Mouse (Mus musculus) stomach, postnatal 0 days (tissue): Measurements from ENCODE around the gene Sctr.

Source experiments
- CTCF ChIP-seq: IDR thresholded peaks from 2 replicates; pipeline ENCODE4 v1.5.1; 2016; ENCODE audit warnings: antibody characterized with exemption, low read depth, mild to moderate bottlenecking, moderate library complexity
- EP300 ChIP-seq: optimal IDR thresholded peaks from 2 replicates; pipeline ENCODE3; 2016; ENCODE audit warnings: antibody characterized with exemption

DNA sequence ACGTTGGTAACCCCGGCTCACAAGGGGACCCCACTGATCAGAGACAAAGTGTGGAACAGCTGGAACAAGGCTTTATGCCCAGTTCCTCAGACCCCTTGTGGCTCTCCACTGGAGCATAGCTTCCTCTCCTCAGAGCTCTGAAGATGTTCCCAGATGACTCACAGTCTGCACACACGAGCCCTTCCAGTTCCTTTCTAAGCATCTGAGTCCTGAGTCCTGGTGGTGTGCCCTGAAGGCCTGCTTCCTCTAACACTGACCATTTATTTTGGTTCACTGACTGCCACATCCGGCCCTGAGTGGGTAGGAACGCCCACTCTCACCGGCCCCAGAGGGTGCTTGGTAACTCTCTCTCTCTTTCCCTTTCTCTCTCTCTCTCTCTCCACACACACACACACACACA is 92.8 kb downstream of the Sctr start:
- no peak for TF ChIP-seq CTCF
- TF ChIP-seq EP300: no peak
